Comparison of ENCODE assay signal across 21 mouse cellular contexts in the genomic region with DNA sequence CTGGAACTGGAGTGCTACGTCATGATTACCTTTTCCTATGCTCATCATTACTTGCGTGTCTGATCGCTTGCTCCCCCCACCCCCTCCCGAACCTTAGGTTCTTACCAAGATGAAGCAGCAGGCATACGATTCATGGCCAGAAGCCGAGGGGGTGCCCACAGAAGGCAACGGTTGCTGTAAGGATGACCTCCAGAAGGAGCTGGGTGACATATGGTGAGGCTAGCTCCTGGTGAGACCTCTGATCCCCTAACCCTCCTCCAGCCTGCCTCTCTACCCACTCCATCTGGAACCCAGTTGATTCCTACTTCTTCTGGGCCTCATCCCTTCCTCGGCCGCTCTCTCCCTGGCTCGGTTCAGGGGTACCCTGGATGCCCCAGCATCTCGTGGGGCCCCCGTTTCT.
"Had no signal": no experiment of that assay in that cellular context is flagged by ENCODE, and none has a peak within 500 bp of the region (broad histone marks: within the 10 kb centered on the region; RNA-seq: fewer than 3 reads in every experiment).

No protein-coding gene starts in this region.

- H3K9ac ChIP-seq: lung, embryonic 15.5 days; midbrain, embryonic 13.5 days; neural tube, embryonic 13.5 days; neural tube, embryonic 15.5 days had no signal

- H3K27ac ChIP-seq: lung, embryonic 15.5 days; macrophage; midbrain, embryonic 13.5 days; neural tube, embryonic 13.5 days; neural tube, embryonic 15.5 days had no signal

- H3K27me3 ChIP-seq: lung, embryonic 15.5 days; midbrain, embryonic 13.5 days; neural tube, embryonic 13.5 days; neural tube, embryonic 15.5 days had no signal

- H3K4me3 ChIP-seq: lung, embryonic 15.5 days; megakaryocyte, embryonic 14.5 days; midbrain, embryonic 13.5 days; myocyte; neural tube, embryonic 13.5 days; neural tube, embryonic 15.5 days had no signal

- H3K4me2 ChIP-seq: lung, embryonic 15.5 days; midbrain, embryonic 11.5 days; midbrain, embryonic 13.5 days; neural tube, embryonic 13.5 days; neural tube, embryonic 15.5 days had no signal

- H3K36me3 ChIP-seq: lung, embryonic 15.5 days; midbrain, embryonic 13.5 days had no signal

- ATAC-seq: lung, postnatal 0 days; midbrain, embryonic 13.5 days; midbrain, embryonic 16.5 days had no signal

- DNase-seq: lung, adult 2 months; lung, postnatal 14 days; lung, postnatal 36 days; retina, postnatal 1 day; right cerebral cortex, adult 18-20 months; right cerebral cortex, postnatal 25 days; right cerebral cortex, postnatal 4 days; spleen, adult 18-20 months; thymus, adult 18-20 months; thymus, postnatal 14 days; thymus, postnatal 36 days had no signal

- H3K9me3 ChIP-seq: lung, embryonic 15.5 days; midbrain, embryonic 13.5 days; neural tube, embryonic 13.5 days; neural tube, embryonic 15.5 days had no signal
